Mouse (Mus musculus) myocyte (in vitro differentiated cells): Measurements from ENCODE around the gene Ttc3. TPM values are rescaled to one million over a fixed set of nuclear protein-coding genes. Genes with fewer than 3 reads are reported as not detected.

Experiments
- H3K27me3 ChIP-seq: one replicate; pipeline ENCODE4 v1.6.1; 2011; ENCODE audit not compliant: control insufficient read depth, insufficient read depth, insufficient read length
- H3K36me3 ChIP-seq: one replicate; pipeline ENCODE4 v1.6.1; 2011; ENCODE audit not compliant: control insufficient read depth, insufficient read depth
- H3K4me2 ChIP-seq: one replicate; pipeline ENCODE4 v1.6.1; 2011; ENCODE audit warnings: low read depth, control low read depth
- H3K4me3 ChIP-seq: one replicate; pipeline ENCODE4 v1.5.1; 2011; ENCODE audit warnings: mild to moderate bottlenecking, control low read depth, moderate library complexity
- H3K79me2 ChIP-seq: one replicate; pipeline ENCODE4 v1.6.1; 2011; ENCODE audit not compliant: control insufficient read depth, insufficient read depth
- H3ac ChIP-seq: one replicate; pipeline ENCODE4 v1.6.1; 2011; ENCODE audit not compliant: control insufficient read depth, insufficient read length
- CEBPB ChIP-seq: IDR thresholded peaks from 2 replicates; pipeline ENCODE4 v1.6.1; 2011; ENCODE audit warnings: mild to moderate bottlenecking, moderate library complexity; ENCODE audit not compliant: poor library complexity, insufficient read depth, severe bottlenecking
- E2F4 ChIP-seq: IDR thresholded peaks from one replicate; pipeline ENCODE4 v1.6.1; 2011; ENCODE audit warnings: mild to moderate bottlenecking, control low read depth, moderate library complexity; ENCODE audit not compliant: insufficient read depth
- MAX ChIP-seq: IDR thresholded peaks from one replicate; pipeline ENCODE4 v1.6.1; 2011; ENCODE audit warnings: low read depth, mild to moderate bottlenecking, control low read depth
- MYOD1 ChIP-seq, 3 experiments: IDR thresholded peaks; one replicate each; pipeline ENCODE4 v1.6.1; 2011; ENCODE audit warnings: control low read depth in 2 of 3, low read depth in 2 of 3, mild to moderate bottlenecking in 2 of 3, moderate library complexity in 1 of 3; ENCODE audit not compliant: insufficient read length in 2 of 3, control insufficient read depth in 1 of 3
- MYOG ChIP-seq, 3 experiments: IDR thresholded peaks; one replicate each; pipeline ENCODE4 v1.6.1; 2011; ENCODE audit warnings: control low read depth in 2 of 3, low read depth in 2 of 3, mild to moderate bottlenecking in 2 of 3; ENCODE audit not compliant: insufficient read length in 2 of 3, control insufficient read depth in 1 of 3, insufficient read depth in 1 of 3
- POLR2A ChIP-seq: IDR thresholded peaks from one replicate; pipeline ENCODE4 v1.6.1; 2011; ENCODE audit warnings: low read depth, mild to moderate bottlenecking, control low read depth, moderate library complexity; ENCODE audit not compliant: insufficient read length
- POLR2AphosphoS2 ChIP-seq: IDR thresholded peaks from one replicate; pipeline ENCODE4 v1.6.1; 2011; ENCODE audit warnings: low read depth, control low read depth; ENCODE audit not compliant: insufficient read length
- REST ChIP-seq: IDR thresholded peaks from one replicate; pipeline ENCODE4 v1.6.1; 2011; ENCODE audit warnings: mild to moderate bottlenecking, control low read depth, moderate library complexity; ENCODE audit not compliant: insufficient read depth, insufficient read length
- SRF ChIP-seq: IDR thresholded peaks from one replicate; pipeline ENCODE4 v1.6.1; 2011; ENCODE audit warnings: low read depth; ENCODE audit not compliant: control insufficient read depth, insufficient read length
- TCF12 ChIP-seq: IDR thresholded peaks from one replicate; pipeline ENCODE4 v1.6.1; 2011; ENCODE audit warnings: mild to moderate bottlenecking, control low read depth; ENCODE audit not compliant: poor library complexity, insufficient read depth, severe bottlenecking
- TCF3 ChIP-seq: IDR thresholded peaks from one replicate; pipeline ENCODE4 v1.6.1; 2011; ENCODE audit warnings: low read depth, control low read depth; ENCODE audit not compliant: insufficient read length
- USF1 ChIP-seq: IDR thresholded peaks from one replicate; pipeline ENCODE4 v1.6.1; 2011; ENCODE audit warnings: low read depth, mild to moderate bottlenecking, control low read depth, moderate library complexity
- polyA plus RNA-seq: library from polyadenylated mRNA; unstranded; fragments of >200 nt; fragmentation: generic; extraction: Trizol; gene quantifications from one replicate; pipeline ENCODE4 v1.2.1, GENCODE M21; 2012; ENCODE audit warnings: missing spikeins

Ttc3 gene
- polyA plus RNA-seq, 1 experiment = 25.0 TPM

DNA sequence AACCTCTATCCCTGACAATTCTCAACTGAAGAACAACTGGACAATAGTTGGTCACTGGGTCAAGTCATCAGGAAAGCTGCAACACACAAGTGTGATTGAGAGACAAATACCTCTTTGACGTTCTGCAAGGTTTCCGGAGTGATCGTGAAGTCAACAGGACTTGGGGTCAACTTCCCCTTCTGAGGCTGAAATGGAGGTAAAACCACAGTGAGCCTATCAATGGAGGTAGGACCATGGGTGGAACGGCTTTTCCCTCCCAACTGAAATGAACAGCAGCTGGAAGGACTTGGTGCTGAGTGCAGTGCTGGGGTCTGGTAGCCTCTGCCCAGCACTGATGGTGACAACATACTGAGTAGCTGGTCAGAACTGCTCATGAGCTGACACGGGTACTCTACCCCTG, 133.8 kb downstream of the Ttc3 start:
- Histone ChIP-seq H3K79me2 (no peaks in the 10 kb centered on the region), H3K36me3 (peaks cover 52% of the 10 kb centered on the region), H3ac (no peak overlapping the region), H3K4me2 (no peak overlapping the region), H3K27me3 (no peaks in the 10 kb centered on the region), H3K4me3 (no peak overlapping the region)
- TF ChIP-seq POLR2AphosphoS2 (no peak), TCF3 (no peak), TCF12 (no peak), REST (no peak), E2F4 (no peak), MYOD1 (IDR thresholded peaks at IDR 0.05; ENCODE audit: control insufficient read depth in 1 of 3, insufficient read length in 2 of 3, low read depth in 2 of 3) (no peak)

DNA sequence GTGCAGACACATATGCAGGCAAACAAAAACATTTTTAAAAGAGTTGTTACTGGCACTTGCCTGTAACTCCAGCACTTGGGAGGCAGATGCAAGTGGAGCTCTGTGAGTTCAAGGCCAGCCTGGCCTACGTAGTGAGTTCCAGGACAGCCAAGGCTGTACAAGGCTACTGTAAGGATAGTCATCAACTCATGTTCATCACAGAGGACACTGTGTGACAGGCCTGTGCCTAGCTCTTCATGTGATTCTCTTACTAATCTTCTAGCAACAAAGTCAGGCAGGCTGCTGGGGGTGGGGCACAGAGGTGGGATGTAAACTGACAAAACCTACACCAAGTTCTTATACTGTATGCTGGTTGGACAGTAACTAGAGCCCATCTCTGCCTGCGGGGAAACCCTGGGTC, 136.7 kb downstream of the Ttc3 start:
- H3K79me2 ChIP-seq = no peaks in the 10 kb centered on the region
- no peak overlapping the region for H3K4me2 ChIP-seq
- H3K27me3 ChIP-seq = no peaks in the 10 kb centered on the region
- TF ChIP-seq TCF12 (no peak), POLR2AphosphoS2 (no peak), MYOG (IDR thresholded peaks at IDR 0.05; ENCODE audit: control insufficient read depth in 1 of 3, insufficient read depth in 1 of 3, insufficient read length in 2 of 3, low read depth in 2 of 3) (no peak), USF1 (no peak), SRF (no peak), POLR2A (no peak), TCF3 (no peak)
- no peak overlapping the region for H3K4me3 ChIP-seq
- peaks cover 41% of the 10 kb centered on the region for H3K36me3 ChIP-seq
- H3ac ChIP-seq = no peak overlapping the region

DNA sequence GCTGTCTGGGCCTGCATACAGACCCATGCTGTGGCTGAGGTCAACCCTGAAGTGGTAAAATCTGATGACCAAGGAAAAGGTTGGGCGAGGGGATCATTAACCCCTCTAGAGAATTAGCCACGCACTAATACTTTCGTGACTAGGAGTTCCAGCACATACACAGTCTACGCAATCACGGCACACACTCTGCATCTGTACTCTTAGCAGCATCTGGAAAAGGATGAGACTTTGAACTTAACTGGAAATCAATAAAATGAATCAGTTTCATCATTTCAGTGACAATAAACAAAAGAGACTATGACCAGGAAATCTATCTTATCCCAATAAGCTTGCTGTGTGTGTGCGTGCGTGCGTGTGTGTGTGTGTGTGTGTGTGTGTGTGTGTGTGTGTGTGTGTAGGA, 138.4 kb downstream of the Ttc3 start:
- Histone ChIP-seq H3K36me3 (peaks cover 30% of the 10 kb centered on the region), H3K4me3 (no peak overlapping the region), H3K4me2 (no peak overlapping the region), H3K27me3 (no peaks in the 10 kb centered on the region), H3K79me2 (peaks cover 2% of the 10 kb centered on the region), H3ac (no peak overlapping the region)
- no peak for TF ChIP-seq SRF
- no peak for TF ChIP-seq POLR2A
- no peak for TF ChIP-seq MAX
- TF ChIP-seq E2F4 = no peak
- TF ChIP-seq POLR2AphosphoS2 = no peak
- TF ChIP-seq CEBPB = no peak
- TF ChIP-seq TCF12 = no peak
- no peak for TF ChIP-seq TCF3
- TF ChIP-seq REST = no peak
- TF ChIP-seq USF1 = no peak
- TF ChIP-seq MYOD1 (IDR thresholded peaks at IDR 0.05; ENCODE audit: control insufficient read depth in 1 of 3, insufficient read length in 2 of 3, low read depth in 2 of 3) = no peak
- no peak for TF ChIP-seq MYOG (IDR thresholded peaks at IDR 0.05; ENCODE audit: control insufficient read depth in 1 of 3, insufficient read depth in 1 of 3, insufficient read length in 2 of 3, low read depth in 2 of 3)

DNA sequence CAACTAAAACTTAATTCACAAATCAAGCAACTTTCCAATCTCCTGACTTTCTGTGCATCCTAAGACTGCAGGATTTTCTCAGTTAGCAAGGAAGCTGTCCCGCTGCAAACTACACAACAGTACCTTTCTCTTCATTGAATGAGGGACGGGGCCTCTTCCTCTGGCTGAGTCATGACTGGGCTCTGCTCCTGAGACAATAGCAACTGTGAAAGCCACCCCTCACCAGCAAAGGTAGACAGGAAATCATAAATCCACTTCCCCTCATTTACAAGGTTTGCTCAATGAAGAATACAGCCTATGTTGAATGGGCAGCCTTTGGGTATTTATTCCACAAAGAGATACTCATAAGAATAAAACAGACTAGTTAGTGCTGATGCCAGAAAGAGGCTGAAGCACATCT, 139.6 kb downstream of the Ttc3 start:
- Histone ChIP-seq H3K36me3 (peaks cover 20% of the 10 kb centered on the region), H3K4me3 (no peak overlapping the region), H3K27me3 (no peaks in the 10 kb centered on the region), H3K4me2 (no peak overlapping the region), H3K79me2 (peaks cover 12% of the 10 kb centered on the region), H3ac (no peak overlapping the region)
- TF ChIP-seq POLR2A = no peak

DNA sequence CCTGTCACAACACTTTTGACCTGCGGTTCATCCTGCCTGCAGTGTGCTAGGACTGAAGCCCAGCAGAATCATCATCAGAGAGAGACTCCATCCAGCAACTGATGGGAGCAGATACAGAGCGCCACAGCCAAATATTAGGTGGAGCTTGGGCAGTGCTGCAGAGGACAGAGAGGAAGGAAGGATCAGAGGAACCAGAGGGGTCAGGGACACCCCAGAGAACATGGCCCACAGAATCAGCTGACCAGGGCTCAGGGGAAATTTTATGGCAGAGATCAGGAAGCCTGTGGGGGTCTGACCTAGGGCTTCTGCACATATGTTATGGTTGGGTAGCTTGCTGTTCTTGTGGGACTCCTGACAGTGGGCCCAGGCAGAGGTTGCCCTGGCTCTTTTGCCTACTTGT, 147.2 kb downstream of the Ttc3 start:
- Histone ChIP-seq H3K27me3 (no peaks in the 10 kb centered on the region), H3K36me3 (no peaks in the 10 kb centered on the region), H3K4me2 (no peak overlapping the region), H3K79me2 (peaks cover 26% of the 10 kb centered on the region), H3ac (no peak overlapping the region), H3K4me3 (no peak overlapping the region)
- no peak for TF ChIP-seq POLR2AphosphoS2
- no peak for TF ChIP-seq SRF
- TF ChIP-seq MYOG (IDR thresholded peaks at IDR 0.05; ENCODE audit: control insufficient read depth in 1 of 3, insufficient read depth in 1 of 3, insufficient read length in 2 of 3, low read depth in 2 of 3) = no peak

Other genes with a start within 250 kb of the Ttc3 start
- gene Hlcs, start 57.0 kb upstream of the Ttc3 start, polyA plus RNA-seq = 3.2 TPM
- gene Ripply3, start 42.2 kb upstream of the Ttc3 start, polyA plus RNA-seq = 0.08 TPM
- gene Pigp, start 1.2 kb downstream of the Ttc3 start, polyA plus RNA-seq = 63.2 TPM
- gene Vps26c, start 156.2 kb downstream of the Ttc3 start, polyA plus RNA-seq = 58.3 TPM
- 20.7 TPM for gene Dyrk1a, start 199.4 kb downstream of the Ttc3 start, polyA plus RNA-seq